Mouse (Mus musculus) thymus, postnatal 10 days (tissue): ENCODE measurements at regions not wholly inside any gene's neighbourhood (a gene's known extent, or its start where the extent isn't known, plus 50 kb on each side); places are given as distances from the start of the nearest gene placed in this dataset.

Experiments
- DNase-seq, 2 experiments: peaks; one replicate each; pipeline ENCODE4 v3.0.0; 2021; ENCODE audit warnings: low spot score in 2 of 2

GRCm38 (mm10) chr2:131734740-131735378 is 124.7 kb downstream of the Erv3 start:
- no peak for DNase-seq

GRCm38 (mm10) chr2:131726533-131726932 is 133.0 kb downstream of the Erv3 start:
- no peak for DNase-seq

- DNase-seq = no peak
Measured at GRCm38 (mm10) chr2:131721631-131722545, 137.7 kb downstream of the Erv3 start.

- DNase-seq = no peak
Measured at GRCm38 (mm10) chr2:131717561-131717960, 142.0 kb downstream of the Erv3 start.

- no peak for DNase-seq
Measured at GRCm38 (mm10) chr2:131716841-131717240, 142.7 kb downstream of the Erv3 start.

GRCm38 (mm10) chr2:131715381-131715780 is 144.2 kb downstream of the Erv3 start:
- no peak for DNase-seq

GRCm38 (mm10) chr2:131711886-131712285 is 147.7 kb downstream of the Erv3 start:
- DNase-seq = no peak

GRCm38 (mm10) chr2:131706565-131706964 is 144.5 kb upstream of the Adra1d start:
- DNase-seq = no peak

- DNase-seq = no peak
Measured at GRCm38 (mm10) chr2:131704406-131704805, 142.3 kb upstream of the Adra1d start.

- DNase-seq = no peak
Measured at GRCm38 (mm10) chr2:131702146-131702545, 140.1 kb upstream of the Adra1d start.

- DNase-seq = no peak
Measured at GRCm38 (mm10) chr2:131699798-131700197, 137.7 kb upstream of the Adra1d start.

GRCm38 (mm10) chr2:131698008-131698965 is 136.2 kb upstream of the Adra1d start:
- DNase-seq = no peak

GRCm38 (mm10) chr2:131696307-131696706 is 134.2 kb upstream of the Adra1d start:
- DNase-seq = no peak

GRCm38 (mm10) chr2:131689996-131690395 is 127.9 kb upstream of the Adra1d start:
- no peak for DNase-seq

- DNase-seq = no peak
Measured at GRCm38 (mm10) chr2:131688282-131688681, 126.2 kb upstream of the Adra1d start.

GRCm38 (mm10) chr2:131687449-131687848 is 125.4 kb upstream of the Adra1d start:
- DNase-seq = no peak

GRCm38 (mm10) chr2:131686748-131687147 is 124.7 kb upstream of the Adra1d start:
- DNase-seq = no peak

GRCm38 (mm10) chr2:131685326-131685725 is 123.2 kb upstream of the Adra1d start:
- no peak for DNase-seq

- no peak for DNase-seq
Measured at GRCm38 (mm10) chr2:131683734-131684133, 121.7 kb upstream of the Adra1d start.

GRCm38 (mm10) chr2:131678484-131678883 is 116.4 kb upstream of the Adra1d start:
- no peak for DNase-seq

GRCm38 (mm10) chr2:131676736-131677135 is 114.7 kb upstream of the Adra1d start:
- no peak for DNase-seq

- no peak for DNase-seq
Measured at GRCm38 (mm10) chr2:131674872-131675271, 112.8 kb upstream of the Adra1d start.
